Mouse (Mus musculus): ENCODE results near the gene Gm37240. TPM values are rescaled to one million over a fixed set of nuclear protein-coding genes. Genes with fewer than 3 reads are reported as not detected.

Gene Gm37240
- polyA plus RNA-seq, 1 experiment = not detected

DNA sequence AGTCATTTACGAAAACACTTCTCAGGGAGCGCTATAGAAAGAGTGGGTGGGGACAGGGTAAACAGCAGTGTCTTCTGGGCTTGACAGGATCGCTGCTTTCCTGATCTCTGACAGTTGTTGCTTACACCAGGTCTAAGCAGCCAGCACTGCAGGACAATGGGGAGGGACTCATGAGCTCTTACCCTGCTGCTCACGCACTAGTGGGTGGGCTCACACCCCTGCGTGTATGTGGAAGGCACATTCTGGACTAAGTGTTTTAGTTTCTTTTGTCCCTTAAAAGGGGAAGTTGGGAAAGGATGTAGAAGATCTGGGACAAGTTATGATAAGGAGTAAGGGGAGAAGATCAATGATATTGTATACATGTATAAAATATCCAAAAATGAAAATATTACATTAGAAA, 1354.1 kb downstream of the Gm37240 start:
- peaks cover 4% of the 10 kb centered on the region for H3K4me1 ChIP-seq (ENCODE audit: control insufficient read depth, insufficient read depth, low read length)
- H3K27ac ChIP-seq (ENCODE audit: insufficient read depth, low read depth, low read length) = no peak overlapping the region
- no peak overlapping the region for H3K4me3 ChIP-seq (ENCODE audit: insufficient read depth, low read length)
- TF ChIP-seq POLR2A (IDR thresholded peaks at IDR 0.05; ENCODE audit: borderline replicate concordance, low read depth, low read length) (no peak), CTCF (IDR thresholded peaks at IDR 0.05; ENCODE audit: low read depth, low read length) (no peak)

GRCm38 (mm10) chr3:84529021-84529420, 1358.3 kb downstream of the Gm37240 start:
- no peak for TF ChIP-seq POLR2A (IDR thresholded peaks at IDR 0.05; ENCODE audit: borderline replicate concordance, low read depth, low read length)
- TF ChIP-seq CTCF (IDR thresholded peaks at IDR 0.05; ENCODE audit: low read depth, low read length) = no peak
- H3K4me1 ChIP-seq (ENCODE audit: control insufficient read depth, insufficient read depth, low read length) = peaks cover 7% of the 10 kb centered on the region
- H3K4me3 ChIP-seq (ENCODE audit: insufficient read depth, low read length) = no peak overlapping the region
- H3K27ac ChIP-seq (ENCODE audit: insufficient read depth, low read depth, low read length) = no peak overlapping the region

GRCm38 (mm10) chr3:84524952-84525351, 1362.4 kb downstream of the Gm37240 start:
- H3K4me1 ChIP-seq (ENCODE audit: control insufficient read depth, insufficient read depth, low read length) = peaks cover 7% of the 10 kb centered on the region
- TF ChIP-seq CTCF (IDR thresholded peaks at IDR 0.05; ENCODE audit: low read depth, low read length) (no peak), POLR2A (IDR thresholded peaks at IDR 0.05; ENCODE audit: borderline replicate concordance, low read depth, low read length) (no peak)
- no peak overlapping the region for H3K27ac ChIP-seq (ENCODE audit: insufficient read depth, low read depth, low read length)
- H3K4me3 ChIP-seq (ENCODE audit: insufficient read depth, low read length) = no peak overlapping the region

GRCm38 (mm10) chr3:84516163-84516562, 1371.2 kb downstream of the Gm37240 start:
- Histone ChIP-seq H3K4me3 (ENCODE audit: insufficient read depth, low read length) (no peak overlapping the region), H3K4me1 (ENCODE audit: control insufficient read depth, insufficient read depth, low read length) (peaks cover 9% of the 10 kb centered on the region), H3K27ac (ENCODE audit: insufficient read depth, low read depth, low read length) (no peak overlapping the region)
- TF ChIP-seq POLR2A (IDR thresholded peaks at IDR 0.05; ENCODE audit: borderline replicate concordance, low read depth, low read length) = no peak

- Histone ChIP-seq H3K27ac (ENCODE audit: insufficient read depth, low read depth, low read length) (no peak overlapping the region; the same call in 1 of the 2 replicates), H3K4me1 (ENCODE audit: control insufficient read depth, insufficient read depth, low read length) (peaks cover 13% of the 10 kb centered on the region), H3K4me3 (ENCODE audit: insufficient read depth, low read length) (no peak overlapping the region)
- no peak for TF ChIP-seq POLR2A (IDR thresholded peaks at IDR 0.05; ENCODE audit: borderline replicate concordance, low read depth, low read length)
Observed at GRCm38 (mm10) chr3:84512774-84513515, 1374.4 kb downstream of the Gm37240 start.

GRCm38 (mm10) chr3:84505193-84505592, 1382.1 kb downstream of the Gm37240 start:
- TF ChIP-seq CTCF (IDR thresholded peaks at IDR 0.05; ENCODE audit: low read depth, low read length) (no peak), POLR2A (IDR thresholded peaks at IDR 0.05; ENCODE audit: borderline replicate concordance, low read depth, low read length) (no peak)
- Histone ChIP-seq H3K27ac (ENCODE audit: insufficient read depth, low read depth, low read length) (no peak overlapping the region), H3K4me3 (ENCODE audit: insufficient read depth, low read length) (no peak overlapping the region), H3K4me1 (ENCODE audit: control insufficient read depth, insufficient read depth, low read length) (peaks cover 16% of the 10 kb centered on the region)

- no peak for TF ChIP-seq POLR2A (IDR thresholded peaks at IDR 0.05; ENCODE audit: borderline replicate concordance, low read depth, low read length)
- TF ChIP-seq CTCF (IDR thresholded peaks at IDR 0.05; ENCODE audit: low read depth, low read length) = no peak
- peaks cover 16% of the 10 kb centered on the region for H3K4me1 ChIP-seq (ENCODE audit: control insufficient read depth, insufficient read depth, low read length)
Observed at GRCm38 (mm10) chr3:84504291-84504690, 1383.0 kb downstream of the Gm37240 start.

GRCm38 (mm10) chr3:84502101-84502500, 1385.2 kb downstream of the Gm37240 start:
- no peak overlapping the region for H3K27ac ChIP-seq (ENCODE audit: insufficient read depth, low read depth, low read length)
- H3K4me3 ChIP-seq (ENCODE audit: insufficient read depth, low read length) = no peak overlapping the region
- no peak for TF ChIP-seq CTCF (IDR thresholded peaks at IDR 0.05; ENCODE audit: low read depth, low read length)
- peaks cover 11% of the 10 kb centered on the region for H3K4me1 ChIP-seq (ENCODE audit: control insufficient read depth, insufficient read depth, low read length)

More at GRCm38 (mm10) chr3:84504291-84504690, 1383.0 kb downstream of the Gm37240 start:
- no peak overlapping the region for H3K4me3 ChIP-seq (ENCODE audit: insufficient read depth, low read length)
- peak overlapping the region; percentile 39 for H3K27ac ChIP-seq (ENCODE audit: insufficient read depth, low read depth, low read length)

DNA sequence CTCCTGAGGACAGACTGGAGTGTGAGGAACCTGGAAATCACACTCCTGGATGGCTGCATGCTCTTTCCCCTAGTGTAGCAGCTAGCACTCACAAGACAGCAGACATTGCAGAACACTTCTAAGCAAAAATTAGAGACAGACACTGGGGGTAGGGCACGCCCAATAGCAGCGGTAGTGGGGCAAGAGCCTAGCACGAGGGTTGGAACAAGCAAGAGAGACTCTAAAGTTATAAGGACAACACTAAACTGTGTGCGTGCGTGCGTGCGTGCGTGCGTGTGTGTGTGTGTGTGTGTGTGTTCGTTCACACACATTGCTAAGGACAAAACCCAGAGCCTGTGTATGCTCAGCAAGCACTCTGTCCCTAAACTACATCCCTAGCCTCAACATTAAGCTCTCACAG, 1386.8 kb downstream of the Gm37240 start:
- H3K27ac ChIP-seq (ENCODE audit: insufficient read depth, low read depth, low read length) = no peak overlapping the region
- TF ChIP-seq POLR2A (IDR thresholded peaks at IDR 0.05; ENCODE audit: borderline replicate concordance, low read depth, low read length) (no peak), CTCF (IDR thresholded peaks at IDR 0.05; ENCODE audit: low read depth, low read length) (no peak)

GRCm38 (mm10) chr3:84497718-84498117, 1389.6 kb downstream of the Gm37240 start:
- H3K4me3 ChIP-seq (ENCODE audit: insufficient read depth, low read length) = no peak overlapping the region
- no peak for TF ChIP-seq CTCF (IDR thresholded peaks at IDR 0.05; ENCODE audit: low read depth, low read length)
- no peak for TF ChIP-seq POLR2A (IDR thresholded peaks at IDR 0.05; ENCODE audit: borderline replicate concordance, low read depth, low read length)
- no peak overlapping the region for H3K27ac ChIP-seq (ENCODE audit: insufficient read depth, low read depth, low read length)
- no peaks in the 10 kb centered on the region for H3K4me1 ChIP-seq (ENCODE audit: control insufficient read depth, insufficient read depth, low read length)

More for the DNA sequence above, 1386.8 kb downstream of the Gm37240 start:
- Histone ChIP-seq H3K4me1 (ENCODE audit: control insufficient read depth, insufficient read depth, low read length) (peaks cover 11% of the 10 kb centered on the region), H3K4me3 (ENCODE audit: insufficient read depth, low read length) (no peak overlapping the region)

Data from bone marrow macrophage, adult 2 months (primary cell).